In the genomic region with DNA sequence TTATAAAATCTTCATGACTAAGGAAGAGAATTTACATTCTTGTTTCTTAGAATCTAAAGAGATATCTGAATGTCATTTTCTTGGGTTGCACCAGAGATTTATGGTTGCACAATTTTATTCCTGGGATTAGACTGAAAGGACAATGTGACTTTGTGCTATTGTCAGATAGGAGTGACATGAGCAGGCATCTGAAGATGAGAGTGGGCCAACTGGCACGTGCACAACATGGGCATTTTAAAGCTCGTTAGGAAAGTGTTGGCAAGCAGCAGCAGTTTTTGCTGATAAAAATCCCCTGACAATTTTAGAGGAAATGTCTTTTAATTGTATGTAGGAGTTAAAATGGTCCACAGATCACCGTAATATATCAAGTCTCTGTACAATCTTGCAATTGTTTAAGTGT, we compare ENCODE assay signal across 13 mouse cellular contexts.
"Had no signal": no experiment of that assay in that cellular context is flagged by ENCODE, and none has a peak within 500 bp of the region (broad histone marks: within the 10 kb centered on the region; RNA-seq: fewer than 3 reads in every experiment).

No protein-coding gene starts in this region.

- H3K9ac ChIP-seq: liver, embryonic 15.5 days had no signal

- DNase-seq: kidney, adult 9 months; kidney, postnatal 4 days; lung, adult 2 months; lung, postnatal 36 days; thymus, postnatal 4 days had no signal

- ATAC-seq: lung, postnatal 0 days; midbrain, embryonic 16.5 days had no signal

- H3K4me1 ChIP-seq: limb, embryonic 10.5 days; liver, embryonic 15.5 days had no signal

- H3K36me3 ChIP-seq: limb, embryonic 10.5 days; liver, embryonic 15.5 days had no signal

- H3K27me3 ChIP-seq: liver, embryonic 15.5 days had no signal

- H3K4me2 ChIP-seq: liver, embryonic 11.5 days; liver, embryonic 15.5 days had no signal

- H3K27ac ChIP-seq: kidney, postnatal 0 days; layer of hippocampus, adult 2 months; limb, embryonic 10.5 days; liver, embryonic 15.5 days; stomach, postnatal 0 days had no signal

- H3K4me3 ChIP-seq: layer of hippocampus, adult 2 months; limb, embryonic 10.5 days; liver, embryonic 15.5 days had no signal

- H3K9me3 ChIP-seq: limb, embryonic 10.5 days; liver, embryonic 15.5 days had no signal
